Mouse (Mus musculus): ENCODE measurements around the gene Olfr111. TPM values are rescaled to one million over a fixed set of nuclear protein-coding genes. Genes with fewer than 3 reads are reported as not detected.
"Not testable (repeated sequence)": the region's sequence is repeated elsewhere in the genome, so short reads cannot be mapped to it uniquely, and the experiment has no call there.

Gene Olfr111
- not detected in 2 replicates for polyA plus RNA-seq (2015; fragmentation: Nextera tagmentation; extraction: Ambion mirVana)

DNA sequence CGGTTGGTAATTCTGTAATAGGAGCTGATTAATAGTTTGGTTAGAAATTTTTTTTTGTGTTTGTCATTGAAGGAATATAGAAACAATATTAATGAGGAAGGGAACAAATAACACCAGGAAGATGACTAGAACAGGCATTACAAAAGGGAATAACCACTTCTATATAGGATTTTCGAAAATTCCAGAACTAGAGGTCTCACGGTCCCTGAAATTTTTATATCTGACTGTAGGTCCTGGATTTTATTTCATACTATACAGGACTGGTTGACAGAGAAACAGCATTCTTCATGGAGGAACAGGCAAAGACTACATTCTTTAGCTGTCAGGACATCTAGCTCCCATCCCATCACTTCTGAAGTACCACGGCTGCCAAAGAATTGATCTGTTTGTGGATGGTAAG lies at the start of gene Olfr111:
TSS of gene Olfr111 (plus strand) at position 301 of the 400 bp plus-strand sequence.
- 85% methylated on average over 4 of the region's 4 CpGs for WGBS
- no peak for ATAC-seq

DNA sequence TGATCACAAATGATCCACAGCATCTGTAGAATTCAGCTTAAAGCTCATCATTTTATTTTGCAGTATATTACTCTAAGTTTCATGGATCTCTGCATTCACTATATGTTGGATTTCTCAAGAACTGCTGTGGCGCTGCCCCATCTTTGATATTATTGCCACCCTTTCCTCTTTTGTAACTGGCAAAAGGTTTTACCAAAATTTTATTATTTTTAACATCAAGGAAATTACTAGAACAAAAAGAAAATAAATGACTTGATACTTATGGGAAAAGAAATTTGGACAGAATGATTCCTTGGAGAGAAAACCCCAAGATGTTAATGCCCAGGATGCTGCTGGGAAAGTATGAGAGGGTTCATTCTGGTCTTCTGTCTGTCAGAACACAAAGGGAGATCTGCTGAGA lies 49.2 kb upstream of the Olfr111 start, which contains the start of gene Olfr109:
TSS of gene Olfr109 (plus strand) at position 301 of the 400 bp plus-strand sequence.
- H3K27me3 ChIP-seq (replicated peaks; ENCODE audit: control insufficient read depth, insufficient read depth, low read length), result no peaks in the 10 kb centered on the region
- no peak within 1 kb of the TSS for H3K4me2 ChIP-seq (ENCODE audit: low read depth, low read length)
- no peak within 1 kb of the TSS for H3K9ac ChIP-seq (ENCODE audit: low read depth, low read length)
- ATAC-seq, result no peak
- H3K9me3 ChIP-seq (ENCODE audit: control insufficient read depth, low read length), result no peaks in the 10 kb centered on the region
- H3K36me3 ChIP-seq (ENCODE audit: control insufficient read depth, insufficient read depth, low read length), result no peaks in the 10 kb centered on the region
- H3K4me1 ChIP-seq (ENCODE audit: control insufficient read depth, insufficient read depth, low read length), result no peaks in the 10 kb centered on the region
- no peak within 1 kb of the TSS for H3K4me3 ChIP-seq (ENCODE audit: low read length)
- WGBS, result 89% methylated on average over 1 of the region's 1 CpGs
- no peak within 1 kb of the TSS for H3K27ac ChIP-seq (ENCODE audit: low read length)

More for the DNA sequence above, at the start of gene Olfr111:
- H3K27ac ChIP-seq (ENCODE audit: low read length), result no peak within 1 kb of the TSS
- no peak within 1 kb of the TSS for H3K9ac ChIP-seq (ENCODE audit: low read depth, low read length)
- no peak within 1 kb of the TSS for H3K4me2 ChIP-seq (ENCODE audit: low read depth, low read length)
- H3K36me3 ChIP-seq (ENCODE audit: control insufficient read depth, insufficient read depth, low read length), result no peaks in the 10 kb centered on the region
- no peak within 1 kb of the TSS for H3K4me3 ChIP-seq (ENCODE audit: low read length)
- H3K27me3 ChIP-seq (replicated peaks; ENCODE audit: control insufficient read depth, insufficient read depth, low read length), result no peaks in the 10 kb centered on the region
- H3K4me1 ChIP-seq (ENCODE audit: control insufficient read depth, insufficient read depth, low read length), result no peaks in the 10 kb centered on the region
- H3K9me3 ChIP-seq (ENCODE audit: control insufficient read depth, low read length), result no peaks in the 10 kb centered on the region

DNA sequence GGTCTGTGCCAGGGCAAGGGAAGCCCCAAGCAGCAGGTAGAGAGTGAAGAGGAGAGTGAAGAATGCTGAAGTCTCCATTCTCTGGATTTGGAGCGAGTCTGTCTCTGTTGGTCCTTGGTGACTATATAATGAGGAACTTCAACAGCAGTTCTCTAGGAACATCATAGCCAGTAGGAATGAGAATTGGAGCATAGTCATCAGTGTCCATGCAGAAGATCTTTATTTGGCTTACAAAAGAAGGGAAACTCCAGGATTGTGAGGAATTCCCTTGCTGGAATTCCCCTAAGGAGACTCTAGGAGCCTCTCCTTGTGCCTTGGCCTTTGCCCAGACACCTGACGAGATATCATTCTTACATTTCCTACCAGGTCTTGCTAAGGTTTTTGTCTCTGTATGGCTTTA lies 24.4 kb upstream of the Olfr111 start, which contains the start of gene H2-M2:
TSS of gene H2-M2 (minus strand) at position 101 of the 400 bp plus-strand sequence.
- Histone ChIP-seq H3K9me3 (ENCODE audit: control insufficient read depth, low read length) (no peaks in the 10 kb centered on the region), H3K4me1 (ENCODE audit: control insufficient read depth, insufficient read depth, low read length) (no peaks in the 10 kb centered on the region), H3K36me3 (ENCODE audit: control insufficient read depth, insufficient read depth, low read length) (no peaks in the 10 kb centered on the region), H3K9ac (ENCODE audit: low read depth, low read length) (no peak within 1 kb of the TSS), H3K4me2 (ENCODE audit: low read depth, low read length) (no peak within 1 kb of the TSS), H3K27me3 (replicated peaks; ENCODE audit: control insufficient read depth, insufficient read depth, low read length) (no peaks in the 10 kb centered on the region), H3K4me3 (ENCODE audit: low read length) (no peak within 1 kb of the TSS), H3K27ac (ENCODE audit: low read length) (no peak within 1 kb of the TSS)
- WGBS, result 73% methylated on average over 2 of the region's 2 CpGs
- ATAC-seq, result no peak

DNA sequence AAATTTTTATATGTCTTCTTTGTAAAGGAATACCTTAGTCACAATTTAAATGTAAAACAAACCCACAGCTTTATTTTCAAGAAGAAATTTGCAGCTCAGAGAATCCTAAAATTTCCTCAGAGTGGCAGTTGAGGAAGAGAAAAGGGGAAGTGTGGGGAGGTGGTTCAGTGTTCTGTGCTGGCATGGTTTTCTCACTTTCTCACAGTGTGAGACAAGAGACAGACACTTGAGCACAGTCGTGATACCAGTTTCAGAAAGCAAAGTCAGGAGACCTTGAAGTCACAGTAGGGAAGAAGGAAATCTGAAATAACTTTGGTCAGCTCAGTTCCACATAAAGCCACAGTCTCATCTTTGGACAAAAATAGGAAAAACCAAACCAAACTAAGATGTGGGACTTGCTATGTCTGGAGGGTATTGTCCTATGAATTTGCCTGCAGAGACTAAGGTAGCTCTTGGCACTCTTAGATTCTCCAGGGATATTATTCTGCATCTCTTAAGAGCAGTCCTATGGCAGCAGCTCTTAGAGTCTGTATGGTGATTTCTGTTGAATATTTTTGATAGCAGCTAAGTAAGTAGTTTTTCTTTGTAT lies 15.8 kb upstream of the Olfr111 start, which contains the start of gene Olfr110:
TSS of gene Olfr110 (plus strand) at position 539 of the 589 bp plus-strand sequence.
- no peak for ATAC-seq
- H3K4me2 ChIP-seq (ENCODE audit: low read depth, low read length), result no peak within 1 kb of the TSS
- no peaks in the 10 kb centered on the region for H3K9me3 ChIP-seq (ENCODE audit: control insufficient read depth, low read length)
- H3K4me1 ChIP-seq (ENCODE audit: control insufficient read depth, insufficient read depth, low read length), result no peaks in the 10 kb centered on the region
- WGBS, result 48% methylated on average over 1 of the region's 1 CpGs
- H3K27me3 ChIP-seq (replicated peaks; ENCODE audit: control insufficient read depth, insufficient read depth, low read length), result no peaks in the 10 kb centered on the region
- no peak within 1 kb of the TSS for H3K27ac ChIP-seq (ENCODE audit: low read length)
- H3K4me3 ChIP-seq (ENCODE audit: low read length), result no peak within 1 kb of the TSS
- no peak within 1 kb of the TSS for H3K9ac ChIP-seq (ENCODE audit: low read depth, low read length)
- no peaks in the 10 kb centered on the region for H3K36me3 ChIP-seq (ENCODE audit: control insufficient read depth, insufficient read depth, low read length)

DNA sequence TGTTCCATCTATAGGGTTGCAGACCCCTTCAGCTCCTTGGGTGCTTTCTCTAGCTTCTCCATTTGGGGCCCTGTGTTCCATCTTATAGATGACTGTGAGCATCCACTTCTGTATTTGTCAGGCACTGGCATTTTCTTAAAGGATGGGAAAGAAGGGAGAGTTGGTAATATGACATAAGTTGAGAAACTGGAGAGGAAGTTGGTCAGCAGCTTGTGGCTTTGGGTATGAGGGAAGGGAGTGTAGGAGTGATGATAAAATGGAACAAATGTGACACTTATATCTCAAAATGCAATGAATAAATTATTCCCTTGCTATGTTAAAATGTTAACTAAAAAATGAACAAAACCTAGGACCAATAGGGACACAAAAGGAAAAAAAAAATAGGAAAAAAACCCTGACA lies 16.8 kb downstream of the Olfr111 start:
- H3K4me3 ChIP-seq (ENCODE audit: low read length); H3K36me3 ChIP-seq (ENCODE audit: control insufficient read depth, insufficient read depth, low read length); ATAC-seq; H3K27me3 ChIP-seq (replicated peaks; ENCODE audit: control insufficient read depth, insufficient read depth, low read length); H3K4me1 ChIP-seq (ENCODE audit: control insufficient read depth, insufficient read depth, low read length); H3K27ac ChIP-seq (ENCODE audit: low read length); H3K9me3 ChIP-seq (ENCODE audit: control insufficient read depth, low read length); H3K4me2 ChIP-seq (ENCODE audit: low read depth, low read length); H3K9ac ChIP-seq (ENCODE audit: low read depth, low read length): not testable (repeated sequence)

DNA sequence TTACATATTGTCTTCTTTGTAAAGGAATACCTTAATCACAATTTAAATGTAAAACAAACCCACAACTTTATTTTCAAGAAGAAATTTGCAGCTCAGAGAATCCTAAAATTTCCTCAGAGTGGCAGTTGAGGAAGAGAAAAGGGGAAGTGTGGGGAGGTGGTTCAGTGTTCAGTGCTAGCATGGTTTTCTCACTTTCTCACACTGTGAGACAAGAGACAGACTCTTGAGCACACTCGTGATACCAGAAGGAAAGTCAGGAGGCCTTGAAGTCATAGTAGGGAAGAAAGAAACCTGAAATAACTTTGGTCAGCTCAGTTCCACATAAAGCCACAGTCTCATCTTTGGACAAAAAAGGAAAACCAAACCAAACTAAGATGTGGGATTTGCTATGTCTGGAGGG lies 17.6 kb downstream of the Olfr111 start:
- not testable (repeated sequence) for H3K27me3 ChIP-seq (replicated peaks; ENCODE audit: control insufficient read depth, insufficient read depth, low read length); H3K36me3 ChIP-seq (ENCODE audit: control insufficient read depth, insufficient read depth, low read length); H3K4me1 ChIP-seq (ENCODE audit: control insufficient read depth, insufficient read depth, low read length); H3K4me2 ChIP-seq (ENCODE audit: low read depth, low read length); H3K4me3 ChIP-seq (ENCODE audit: low read length); H3K9ac ChIP-seq (ENCODE audit: low read depth, low read length); ATAC-seq; H3K27ac ChIP-seq (ENCODE audit: low read length); H3K9me3 ChIP-seq (ENCODE audit: control insufficient read depth, low read length)
- 70% methylated on average over 1 of the region's 1 CpGs for WGBS

DNA sequence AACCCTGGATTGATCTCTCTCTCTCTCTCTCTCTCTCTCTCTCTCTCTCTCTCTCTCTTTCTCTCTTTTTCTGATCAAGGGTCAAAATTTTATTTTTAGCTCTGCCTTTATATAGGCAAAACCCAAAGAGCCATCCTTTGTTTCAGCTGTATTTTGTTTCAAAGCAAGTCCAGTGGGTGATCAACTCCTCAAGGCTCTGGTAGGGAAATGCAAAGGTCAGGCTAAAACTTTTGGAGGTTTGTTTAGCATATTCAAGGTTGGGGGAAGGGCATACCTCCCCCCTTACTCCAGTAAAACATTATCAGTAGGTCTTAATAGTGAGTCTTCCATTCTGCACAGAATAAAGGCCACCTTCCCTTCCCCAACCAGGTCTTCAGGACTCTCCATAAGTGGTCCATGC lies 27.3 kb downstream of the Olfr111 start:
- no peaks in the 10 kb centered on the region for H3K36me3 ChIP-seq (ENCODE audit: control insufficient read depth, insufficient read depth, low read length)
- H3K27ac ChIP-seq (ENCODE audit: low read length), result no peak overlapping the region
- no peak for ATAC-seq
- no peak overlapping the region for H3K4me2 ChIP-seq (ENCODE audit: low read depth, low read length)
- no peaks in the 10 kb centered on the region for H3K4me1 ChIP-seq (ENCODE audit: control insufficient read depth, insufficient read depth, low read length)
- no peaks in the 10 kb centered on the region for H3K27me3 ChIP-seq (replicated peaks; ENCODE audit: control insufficient read depth, insufficient read depth, low read length)
- H3K9me3 ChIP-seq (ENCODE audit: control insufficient read depth, low read length), result no peaks in the 10 kb centered on the region
- H3K4me3 ChIP-seq (ENCODE audit: low read length), result no peak overlapping the region
- H3K9ac ChIP-seq (ENCODE audit: low read depth, low read length), result no peak overlapping the region

DNA sequence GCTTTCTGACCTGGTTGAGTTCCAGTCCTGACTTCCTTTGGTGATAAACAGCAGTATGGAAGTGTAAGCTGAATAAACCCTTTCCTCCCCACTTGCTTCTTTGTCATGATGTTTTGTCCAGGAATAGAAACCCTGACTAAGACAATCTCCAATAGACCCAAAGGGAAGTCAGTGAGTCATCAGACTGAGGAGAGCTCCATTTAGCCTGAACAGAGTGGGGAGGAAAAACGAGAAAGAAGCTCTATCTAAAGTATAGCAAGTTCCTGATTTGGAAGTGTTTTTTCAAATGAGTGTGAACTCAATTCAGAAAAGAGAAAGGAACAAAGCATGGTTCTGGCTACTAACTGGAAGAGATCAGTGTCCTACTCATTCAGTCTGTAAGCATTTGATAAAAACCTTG lies 30.6 kb downstream of the Olfr111 start:
- not testable (repeated sequence) for H3K9me3 ChIP-seq (ENCODE audit: control insufficient read depth, low read length); ATAC-seq; H3K27me3 ChIP-seq (replicated peaks; ENCODE audit: control insufficient read depth, insufficient read depth, low read length); H3K27ac ChIP-seq (ENCODE audit: low read length); H3K9ac ChIP-seq (ENCODE audit: low read depth, low read length); H3K4me2 ChIP-seq (ENCODE audit: low read depth, low read length); H3K36me3 ChIP-seq (ENCODE audit: control insufficient read depth, insufficient read depth, low read length); H3K4me3 ChIP-seq (ENCODE audit: low read length); H3K4me1 ChIP-seq (ENCODE audit: control insufficient read depth, insufficient read depth, low read length)
- WGBS, result 60% methylated on average over 1 of the region's 1 CpGs

DNA sequence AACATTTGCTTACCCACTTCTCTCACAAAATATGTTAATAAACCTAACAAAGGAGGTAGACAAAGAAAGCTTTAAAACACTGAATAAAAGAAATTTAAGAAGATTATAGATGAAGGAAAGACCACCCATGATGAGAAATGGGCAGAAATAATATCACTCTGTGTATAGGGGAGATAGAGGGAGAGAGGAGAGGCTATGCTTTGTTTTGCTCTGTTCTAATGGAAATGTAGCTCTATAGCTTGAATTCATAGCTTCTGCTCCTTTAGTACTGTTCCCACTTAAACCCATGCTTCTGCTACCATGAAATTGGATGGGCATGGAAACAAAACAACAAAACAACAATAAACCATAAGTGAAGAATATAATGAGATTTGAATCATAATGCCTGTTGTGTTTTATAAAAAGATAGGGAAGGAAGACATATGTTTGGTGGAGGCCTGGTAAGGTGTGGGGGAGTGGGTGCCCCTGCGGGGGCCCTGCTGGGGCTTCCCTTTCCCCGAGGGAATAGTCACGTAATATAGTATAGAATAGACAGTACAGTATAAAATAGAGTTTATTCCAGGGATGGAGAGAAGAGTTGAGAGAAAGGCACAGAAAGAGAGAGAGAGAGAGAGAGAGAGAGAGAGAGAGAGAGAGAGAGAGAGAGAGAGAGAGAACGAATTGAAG lies 33.8 kb downstream of the Olfr111 start:
- 85% methylated on average over 4 of the region's 4 CpGs for WGBS

More for the DNA sequence above, 33.8 kb downstream of the Olfr111 start:
- Histone ChIP-seq H3K36me3 (ENCODE audit: control insufficient read depth, insufficient read depth, low read length) (no peaks in the 10 kb centered on the region), H3K9ac (ENCODE audit: low read depth, low read length) (no peak overlapping the region), H3K9me3 (ENCODE audit: control insufficient read depth, low read length) (no peaks in the 10 kb centered on the region), H3K4me2 (ENCODE audit: low read depth, low read length) (no peak overlapping the region), H3K4me1 (ENCODE audit: control insufficient read depth, insufficient read depth, low read length) (no peaks in the 10 kb centered on the region), H3K27ac (ENCODE audit: low read length) (no peak overlapping the region), H3K27me3 (replicated peaks; ENCODE audit: control insufficient read depth, insufficient read depth, low read length) (no peaks in the 10 kb centered on the region), H3K4me3 (ENCODE audit: low read length) (no peak overlapping the region)
- no peak for ATAC-seq
